8 mouse cellular contexts compared by ENCODE assay signal in the genomic region with DNA sequence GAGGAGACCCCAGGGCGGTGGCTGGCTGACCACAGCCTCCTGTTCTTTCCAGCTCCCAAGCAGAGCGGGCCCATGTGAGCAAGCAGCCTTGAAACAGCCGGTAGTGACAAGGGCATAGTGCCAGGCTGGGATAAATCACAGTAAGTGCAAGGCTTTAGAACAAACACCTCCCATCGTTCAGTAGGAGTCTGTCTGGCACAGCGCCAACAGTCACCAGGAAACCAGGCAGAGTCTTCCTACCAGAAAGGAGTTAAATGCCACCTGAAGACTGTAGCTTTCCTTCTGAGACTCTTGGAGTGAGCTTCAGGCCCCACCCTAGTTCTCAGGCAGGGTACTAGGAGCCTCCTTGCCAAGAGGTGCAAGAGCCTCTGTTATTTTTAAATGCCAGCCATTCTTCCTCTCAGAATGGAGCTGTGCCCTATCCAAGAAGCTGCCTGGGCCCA.
A peak's percentile ranks its signal among the peaks of the same experiment; 100 is the strongest.
DNase-seq lines count a peak whose midpoint lies in the region; ATAC-seq and TF ChIP-seq lines count a peak whose summit lies in the region.

No protein-coding gene starts in this region.

- no peak overlapping the region for H3K9ac ChIP-seq in liver, embryonic 12.5 days
- no peak overlapping the region for H3K9ac ChIP-seq in embryonic facial prominence, embryonic 15.5 days
- peak overlapping the region; percentile 5; the same call in 1 of the 2 replicates for H3K9ac ChIP-seq in hindbrain, embryonic 11.5 days (ENCODE audit: low read depth, low read length)
- peak overlapping the region; percentile 19; the same call in 1 of the 2 replicates for H3K9ac ChIP-seq in lung, embryonic 16.5 days (ENCODE audit: low read length)

- no peak overlapping the region for H3K27ac ChIP-seq in liver, embryonic 12.5 days
- peak overlapping the region; percentile 58 for H3K27ac ChIP-seq in embryonic facial prominence, embryonic 15.5 days (replicated peaks)
- H3K27ac ChIP-seq in hindbrain, embryonic 11.5 days (ENCODE audit: low read depth, low read length): peak overlapping the region; percentile 83
- peak overlapping the region; percentile 89 for H3K27ac ChIP-seq in layer of hippocampus, adult 2 months
- H3K27ac ChIP-seq in lung, embryonic 16.5 days (ENCODE audit: low read length): peak overlapping the region; percentile 86

- no peak overlapping the region for H3K4me2 ChIP-seq in liver, embryonic 12.5 days
- no peak overlapping the region for H3K4me2 ChIP-seq in embryonic facial prominence, embryonic 15.5 days (replicated peaks)
- no peak overlapping the region for H3K4me2 ChIP-seq in hindbrain, embryonic 11.5 days (replicated peaks; ENCODE audit: low read depth, low read length)
- H3K4me2 ChIP-seq in lung, embryonic 16.5 days (ENCODE audit: low read depth, low read length): no peak overlapping the region

- H3K4me1 ChIP-seq in liver, embryonic 12.5 days: peaks cover 11% of the 10 kb centered on the region; the same call in 1 of the 2 replicates
- peaks cover 15% of the 10 kb centered on the region for H3K4me1 ChIP-seq in embryonic facial prominence, embryonic 15.5 days
- peaks cover 12% of the 10 kb centered on the region; the same call in 1 of the 2 replicates for H3K4me1 ChIP-seq in hindbrain, embryonic 11.5 days (replicated peaks; ENCODE audit: control insufficient read depth, insufficient read depth, low read length)
- peaks cover 25% of the 10 kb centered on the region for H3K4me1 ChIP-seq in lung, embryonic 16.5 days (replicated peaks; ENCODE audit: control insufficient read depth, insufficient read depth, low read length)

- DNase-seq in liver: peak; percentile 15
- peak; percentile 54 for DNase-seq in hindbrain, embryonic 11.5 days (ENCODE audit: low spot score)
- peak; percentile 84 to 87 for DNase-seq in layer of hippocampus, adult 2 months (ENCODE audit: low spot score in 2 of 2)
- DNase-seq in right cerebral cortex, postnatal 10 days (ENCODE audit: low spot score in 2 of 2): peak; percentile 93
- no peak for DNase-seq in thymus, adult 18-20 months

- ATAC-seq in liver, embryonic 12.5 days: no peak
- ATAC-seq in embryonic facial prominence, embryonic 15.5 days (ENCODE audit: insufficient number of reproducible peaks, low FRiP score, low TSS enrichment, low read depth): peak; percentile 55; the same call in 1 of the 2 replicates
- ATAC-seq in hindbrain, embryonic 11.5 days (ENCODE audit: low FRiP score): peak; percentile 34
- ATAC-seq in lung, embryonic 16.5 days (ENCODE audit: low read depth): peak; percentile 78

- H3K36me3 ChIP-seq in liver, embryonic 12.5 days: no peaks in the 10 kb centered on the region
- no peaks in the 10 kb centered on the region for H3K36me3 ChIP-seq in embryonic facial prominence, embryonic 15.5 days
- no peaks in the 10 kb centered on the region for H3K36me3 ChIP-seq in hindbrain, embryonic 11.5 days (ENCODE audit: control insufficient read depth, insufficient read depth, low read length)
- no peaks in the 10 kb centered on the region for H3K36me3 ChIP-seq in lung, embryonic 16.5 days (ENCODE audit: control insufficient read depth, insufficient read depth, low read length)

- no peaks in the 10 kb centered on the region for H3K9me3 ChIP-seq in liver, embryonic 12.5 days (replicated peaks)
- H3K9me3 ChIP-seq in embryonic facial prominence, embryonic 15.5 days (replicated peaks): no peaks in the 10 kb centered on the region
- H3K9me3 ChIP-seq in hindbrain, embryonic 11.5 days (ENCODE audit: control insufficient read depth, low read length): no peaks in the 10 kb centered on the region
- no peaks in the 10 kb centered on the region for H3K9me3 ChIP-seq in lung, embryonic 16.5 days (ENCODE audit: control insufficient read depth, low read length)

- 52% methylated on average over 5 of the region's 5 CpGs for WGBS in liver, embryonic 12.5 days (ENCODE audit: insufficient replicate concordance)
- WGBS in embryonic facial prominence, embryonic 15.5 days: 52% methylated on average over 5 of the region's 5 CpGs
- WGBS in hindbrain, embryonic 11.5 days: 63% methylated on average over 5 of the region's 5 CpGs
- 24% methylated on average over 5 of the region's 5 CpGs for WGBS in lung, embryonic 16.5 days

- no peak for TF ChIP-seq CTCF in layer of hippocampus, adult 2 months (conservative IDR thresholded peaks at IDR 0.05)

- peaks cover 27% of the 10 kb centered on the region for H3K27me3 ChIP-seq in liver, embryonic 12.5 days (replicated peaks)
- H3K27me3 ChIP-seq in embryonic facial prominence, embryonic 15.5 days: no peaks in the 10 kb centered on the region
- H3K27me3 ChIP-seq in hindbrain, embryonic 11.5 days (ENCODE audit: control insufficient read depth, insufficient read depth, low read length): no peaks in the 10 kb centered on the region
- peaks cover 2% of the 10 kb centered on the region for H3K27me3 ChIP-seq in lung, embryonic 16.5 days (ENCODE audit: control insufficient read depth, insufficient read depth, low read depth, low read length)

- H3K4me3 ChIP-seq in liver, embryonic 12.5 days: no peak overlapping the region
- no peak overlapping the region for H3K4me3 ChIP-seq in embryonic facial prominence, embryonic 15.5 days (replicated peaks)
- no peak overlapping the region for H3K4me3 ChIP-seq in hindbrain, embryonic 11.5 days (ENCODE audit: low read depth, low read length)
- no peak overlapping the region for H3K4me3 ChIP-seq in layer of hippocampus, adult 2 months
- no peak overlapping the region for H3K4me3 ChIP-seq in lung, embryonic 16.5 days (ENCODE audit: low read length)

Comparison
In these comparisons a context has a peak if more than half of its experiments do, and no peak if none do; other contexts are left out.
1. DNase-seq: peak in liver (single experiment), hindbrain, embryonic 11.5 days (single experiment), layer of hippocampus, adult 2 months (2 of 2) and right cerebral cortex, postnatal 10 days (2 of 2); none in thymus, adult 18-20 months (0 of 2).
2. H3K9ac ChIP-seq: peak in hindbrain, embryonic 11.5 days (single experiment) and lung, embryonic 16.5 days (single experiment); none in liver, embryonic 12.5 days (single experiment) and embryonic facial prominence, embryonic 15.5 days (single experiment).